Mouse (Mus musculus) intestine, embryonic 15.5 days (tissue): Measurements from ENCODE around the gene Cyp2c23. TPM values are rescaled to one million over a fixed set of nuclear protein-coding genes. Genes with fewer than 3 reads are reported as not detected.

Experiments
- ATAC-seq: fragments of 200-750 bp; cut with Nextera tagmentation; 2 replicates; pipeline ENCODE4 v1.8.0; 2017; ENCODE audit warnings: moderate TSS enrichment, moderate library complexity
- H3K27ac ChIP-seq: fragments of 300-500 bp; sonication (generic); 2 replicates; pipeline ENCODE4 v1.5.1; 2015; ENCODE audit warnings: mild to moderate bottlenecking, inconsistent platforms
- H3K27me3 ChIP-seq: fragments of 300-500 bp; sonication (generic); replicated peaks from 2 replicates; pipeline ENCODE4 v1.6.1; 2015; ENCODE audit warnings: inconsistent platforms
- H3K36me3 ChIP-seq: fragments of 300-500 bp; sonication (generic); 2 replicates; pipeline ENCODE4 v1.6.1; 2015; ENCODE audit warnings: inconsistent platforms
- H3K4me1 ChIP-seq: fragments of 300-500 bp; sonication (generic); replicated peaks from 2 replicates; pipeline ENCODE4 v1.6.1; 2015; ENCODE audit warnings: inconsistent platforms
- H3K4me2 ChIP-seq: fragments of 300-500 bp; sonication (generic); replicated peaks from 2 replicates; pipeline ENCODE4 v1.6.1; 2015; ENCODE audit warnings: mild to moderate bottlenecking, inconsistent platforms
- H3K4me3 ChIP-seq: fragments of 300-500 bp; sonication (generic); replicated peaks from 2 replicates; pipeline ENCODE4 v1.5.1; 2015; ENCODE audit warnings: inconsistent platforms
- H3K9ac ChIP-seq: fragments of 300-500 bp; sonication (generic); 2 replicates; pipeline ENCODE4 v1.6.1; 2015; ENCODE audit warnings: inconsistent platforms
- H3K9me3 ChIP-seq: fragments of 300-500 bp; sonication (generic); 2 replicates; pipeline ENCODE4 v1.6.1; 2016; ENCODE audit warnings: inconsistent platforms
- WGBS: fragments of 180-500 bp; shearing (Covaris S2); methylation state at CpG from one replicate; pipeline ENCODE4 v1.1.7; 2015; 5-methylcytosine and 5-hydroxymethylcytosine counted together
- polyA plus RNA-seq: library from polyadenylated mRNA; unstranded; fragments of >200 nt; fragmentation: Nextera tagmentation; extraction: Ambion mirVana; gene quantifications from 2 replicates; pipeline ENCODE4 v1.2.1, GENCODE M21; 2015

The Cyp2c23 gene
- polyA plus RNA-seq, 1 experiment from 2014 or later, result 2.7 TPM

DNA sequence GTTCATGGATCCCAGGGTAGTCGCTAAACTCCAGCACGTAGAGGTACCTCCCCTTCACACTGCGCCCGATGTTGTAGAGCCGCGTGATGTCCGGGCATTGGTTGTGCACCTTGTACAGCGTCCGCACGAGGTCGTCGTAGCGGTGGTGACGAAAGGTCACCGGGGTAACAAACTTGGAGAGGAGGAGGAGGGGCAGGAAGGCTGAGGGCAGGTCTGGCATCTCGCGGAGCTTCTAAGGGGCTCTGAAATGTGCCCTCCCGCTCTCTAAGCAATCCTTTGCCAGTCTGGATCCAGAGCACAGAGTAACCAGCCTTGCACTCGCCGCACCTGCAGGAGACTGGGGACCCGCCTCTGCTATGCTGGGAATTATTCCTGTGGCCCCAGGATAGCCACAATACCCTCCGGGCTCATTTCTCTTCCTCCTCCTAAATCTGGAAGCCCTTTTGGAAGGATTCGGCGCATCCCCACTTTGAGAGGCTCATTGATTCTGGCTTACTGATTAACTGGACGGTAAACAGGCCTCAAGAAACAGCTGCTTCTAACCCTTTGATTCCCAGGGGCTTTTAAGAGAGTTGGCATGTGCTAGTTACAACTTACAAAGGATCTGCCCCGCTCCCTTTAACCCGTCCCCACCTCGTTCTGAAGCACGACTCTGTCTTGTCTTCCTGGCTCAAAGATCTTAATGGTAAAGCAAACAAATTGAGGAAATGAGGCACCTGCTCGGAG is 42.8 kb downstream of the Cyp2c23 start, which contains the start of gene Cpn1:
Gene Cpn1 (minus strand): TSS at position 488 of the 726 bp plus-strand sequence.
- Histone ChIP-seq H3K27ac (peak within 1 kb of the TSS; percentile 54; the same call in 1 of the 2 replicates), H3K27me3 (no peaks in the 10 kb centered on the region), H3K4me1 (no peaks in the 10 kb centered on the region), H3K36me3 (no peaks in the 10 kb centered on the region), H3K9me3 (no peaks in the 10 kb centered on the region), H3K4me3 (peak within 1 kb of the TSS; percentile 34), H3K9ac (peak within 1 kb of the TSS; percentile 26; the same call in 1 of the 2 replicates), H3K4me2 (peak within 1 kb of the TSS; percentile 56)
- peak; percentile 89 for ATAC-seq
- 16% methylated on average over 30 of the region's 30 CpGs for WGBS

DNA sequence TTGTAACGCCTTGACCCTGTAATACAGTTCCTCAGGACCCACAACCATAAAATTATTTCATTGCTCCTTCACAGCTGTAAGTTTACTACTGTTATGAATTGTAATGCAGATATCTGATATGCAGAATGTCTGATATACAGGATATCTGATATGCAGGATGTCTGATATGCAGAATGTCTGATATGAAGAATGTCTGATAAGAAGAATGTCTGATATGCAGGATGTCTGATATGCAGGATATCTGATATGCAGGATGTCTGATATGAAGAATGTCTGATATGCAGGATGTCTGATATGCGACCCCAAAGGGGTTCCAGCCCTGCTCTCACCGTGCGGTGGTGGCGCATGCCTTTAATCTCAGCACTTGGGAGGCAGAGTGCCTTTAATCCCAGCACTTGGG is 47.0 kb downstream of the Cyp2c23 start:
- H3K9me3 ChIP-seq, result no peaks in the 10 kb centered on the region
- no peak overlapping the region for H3K4me3 ChIP-seq
- H3K36me3 ChIP-seq, result no peaks in the 10 kb centered on the region
- no peaks in the 10 kb centered on the region for H3K27me3 ChIP-seq
- no peak overlapping the region for H3K27ac ChIP-seq
- WGBS, result 86% methylated on average over 5 of the region's 5 CpGs
- H3K4me2 ChIP-seq, result no peak overlapping the region
- no peaks in the 10 kb centered on the region for H3K4me1 ChIP-seq
- no peak for ATAC-seq
- no peak overlapping the region for H3K9ac ChIP-seq

DNA sequence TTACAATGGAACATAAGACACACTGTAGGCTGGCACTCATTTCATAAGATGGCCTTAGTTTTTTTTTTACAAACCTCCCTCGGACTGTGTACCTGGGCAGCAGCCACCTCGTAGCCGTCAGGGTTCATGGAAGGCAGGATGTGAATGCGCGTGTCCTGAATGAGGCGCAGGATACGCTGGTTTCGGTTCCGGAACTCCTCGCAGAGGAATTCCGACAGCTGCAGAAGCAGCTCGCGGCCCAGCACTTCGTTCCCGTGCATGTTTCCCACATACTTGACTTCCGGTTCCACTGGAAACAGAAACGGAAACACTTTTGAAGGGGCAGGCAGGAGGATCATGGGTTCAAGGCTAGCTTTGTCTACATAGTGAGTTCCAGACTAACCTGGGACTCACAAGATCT is 48.3 kb downstream of the Cyp2c23 start:
- Histone ChIP-seq H3K4me3 (no peak overlapping the region), H3K9me3 (no peaks in the 10 kb centered on the region), H3K36me3 (no peaks in the 10 kb centered on the region), H3K27ac (no peak overlapping the region), H3K27me3 (no peaks in the 10 kb centered on the region), H3K4me2 (no peak overlapping the region), H3K9ac (no peak overlapping the region), H3K4me1 (0 out of 2 replicates have a peak, but pooled peaks cover 3% of the 10 kb centered on the region)
- ATAC-seq, result no peak
- 94% methylated on average over 17 of the region's 17 CpGs for WGBS

DNA sequence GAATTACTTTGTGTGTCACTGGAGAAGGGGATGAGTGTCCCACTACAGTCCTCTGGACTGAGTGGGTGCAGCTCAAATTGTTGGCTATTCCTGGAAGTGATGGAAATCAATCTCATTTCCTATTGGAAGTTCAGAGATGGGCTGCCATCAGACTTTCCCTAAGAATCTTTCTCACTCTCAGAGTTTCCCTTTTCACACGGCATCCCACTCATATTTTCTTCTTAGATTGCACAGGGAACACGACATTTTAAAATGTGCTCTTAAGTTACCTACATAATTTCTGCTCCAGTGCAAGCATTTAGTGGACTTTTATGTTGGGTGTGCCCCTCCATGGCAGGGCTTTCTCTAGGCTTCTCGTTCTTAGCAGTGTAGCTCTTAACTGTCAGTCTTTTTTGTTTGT is 51.2 kb downstream of the Cyp2c23 start:
- no peak overlapping the region for H3K4me2 ChIP-seq
- no peaks in the 10 kb centered on the region for H3K36me3 ChIP-seq
- ATAC-seq, result no peak
- H3K27me3 ChIP-seq, result no peaks in the 10 kb centered on the region
- 84% methylated on average over 3 of the region's 3 CpGs for WGBS
- H3K9me3 ChIP-seq, result no peaks in the 10 kb centered on the region
- H3K4me3 ChIP-seq, result no peak overlapping the region
- H3K27ac ChIP-seq, result no peak overlapping the region
- H3K9ac ChIP-seq, result no peak overlapping the region
- H3K4me1 ChIP-seq, result 0 out of 2 replicates have a peak, but pooled peaks cover 3% of the 10 kb centered on the region

DNA sequence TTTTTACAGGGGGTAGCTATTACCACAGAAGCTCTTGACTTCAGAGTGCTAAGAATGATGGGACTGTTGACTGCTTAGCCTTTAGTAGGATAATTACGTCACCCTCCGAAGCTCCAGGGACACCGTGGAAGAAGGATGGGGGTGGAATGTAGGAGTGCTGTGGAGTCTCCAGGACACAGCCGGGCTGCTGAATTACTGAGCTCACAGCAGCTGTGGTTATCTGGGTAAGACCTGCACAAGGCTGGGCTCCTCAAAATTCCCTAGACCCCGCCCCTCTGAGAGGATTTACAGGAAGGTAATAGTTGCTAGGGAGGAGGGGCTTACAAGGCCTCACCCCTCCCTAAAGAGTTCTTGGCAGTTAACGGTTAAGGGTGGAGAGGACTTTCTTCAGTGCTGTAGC is 52.3 kb downstream of the Cyp2c23 start:
- Histone ChIP-seq H3K4me1 (0 out of 2 replicates have a peak, but pooled peaks cover 3% of the 10 kb centered on the region), H3K27ac (no peak overlapping the region), H3K4me2 (no peak overlapping the region), H3K9me3 (no peaks in the 10 kb centered on the region), H3K4me3 (no peak overlapping the region), H3K9ac (no peak overlapping the region), H3K36me3 (no peaks in the 10 kb centered on the region), H3K27me3 (no peaks in the 10 kb centered on the region)
- WGBS, result 40% methylated on average over 6 of the region's 6 CpGs
- ATAC-seq, result peak; percentile 36; the same call in 1 of the 2 replicates

DNA sequence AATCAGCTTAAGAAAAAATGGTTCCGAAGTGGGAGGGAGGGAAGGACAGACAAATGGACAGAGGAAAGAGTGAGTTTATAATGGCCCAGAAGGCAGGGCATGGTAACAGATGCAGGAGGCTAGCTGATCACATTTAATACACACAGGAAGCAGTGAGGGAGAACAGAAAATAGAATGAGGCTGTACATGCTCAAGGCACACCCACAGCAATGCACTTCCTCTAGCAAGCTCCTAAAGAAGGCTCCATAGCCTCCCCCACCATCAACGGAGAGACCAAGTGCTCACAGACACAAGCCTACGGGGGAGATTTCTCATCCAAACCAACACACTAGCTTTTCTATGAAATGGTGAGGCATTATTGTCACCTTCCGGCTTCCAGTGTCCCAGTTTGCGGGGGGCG is 54.8 kb downstream of the Cyp2c23 start:
- Histone ChIP-seq H3K36me3 (no peaks in the 10 kb centered on the region), H3K4me3 (no peak overlapping the region), H3K9ac (no peak overlapping the region), H3K4me1 (0 out of 2 replicates have a peak, but pooled peaks cover 3% of the 10 kb centered on the region), H3K9me3 (no peaks in the 10 kb centered on the region), H3K4me2 (no peak overlapping the region), H3K27me3 (no peaks in the 10 kb centered on the region), H3K27ac (no peak overlapping the region)
- WGBS, result 91% methylated on average over 6 of the region's 6 CpGs
- ATAC-seq, result no peak

DNA sequence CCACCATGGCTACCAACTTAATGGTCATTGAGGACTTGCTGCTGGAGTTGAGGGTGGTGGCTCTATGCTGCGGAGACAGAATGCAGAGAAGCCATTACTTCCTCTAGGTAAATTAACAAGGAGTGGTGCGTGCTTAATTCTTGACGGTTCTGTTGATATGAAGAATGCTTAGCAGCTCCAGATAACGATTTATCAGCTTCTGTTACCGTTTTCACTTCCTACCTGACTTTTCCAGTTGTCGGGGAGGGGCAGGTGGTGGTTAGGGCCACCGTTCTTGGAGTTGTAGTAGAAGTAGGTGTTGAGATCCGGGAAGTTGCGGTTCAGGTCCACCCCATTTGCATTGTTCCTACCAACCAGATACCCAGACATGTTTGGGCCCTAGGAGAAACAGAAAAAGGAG is 55.3 kb downstream of the Cyp2c23 start:
- Histone ChIP-seq H3K9me3 (no peaks in the 10 kb centered on the region), H3K4me2 (no peak overlapping the region), H3K4me3 (no peak overlapping the region), H3K36me3 (no peaks in the 10 kb centered on the region), H3K27me3 (no peaks in the 10 kb centered on the region), H3K9ac (no peak overlapping the region), H3K27ac (no peak overlapping the region), H3K4me1 (0 out of 2 replicates have a peak, but pooled peaks cover 3% of the 10 kb centered on the region)
- WGBS, result 74% methylated on average over 9 of the region's 9 CpGs
- ATAC-seq, result no peak

DNA sequence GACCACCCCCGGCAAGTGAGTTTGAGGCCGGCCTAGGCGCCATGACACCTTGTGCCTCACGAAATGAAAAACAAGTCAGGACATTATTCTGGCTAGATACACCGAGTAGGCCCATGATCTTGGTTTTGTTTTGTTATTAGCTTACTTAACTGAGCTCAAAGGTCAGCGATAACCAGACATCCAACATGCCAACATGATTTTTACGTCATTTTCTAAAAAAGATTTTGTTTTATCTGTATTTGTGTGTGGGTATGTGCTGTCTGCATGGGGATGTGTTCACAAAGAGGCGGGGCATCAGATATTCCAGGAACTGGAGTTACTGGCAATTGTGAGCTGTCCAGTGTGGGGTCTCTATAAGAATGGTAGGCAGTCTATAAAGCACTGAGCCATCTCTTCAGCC is 56.9 kb downstream of the Cyp2c23 start:
- Histone ChIP-seq H3K27me3 (no peaks in the 10 kb centered on the region), H3K27ac (no peak overlapping the region), H3K4me2 (no peak overlapping the region), H3K4me1 (0 out of 2 replicates have a peak, but pooled peaks cover 3% of the 10 kb centered on the region), H3K4me3 (no peak overlapping the region), H3K36me3 (no peaks in the 10 kb centered on the region), H3K9ac (no peak overlapping the region), H3K9me3 (no peaks in the 10 kb centered on the region)
- ATAC-seq, result no peak
- WGBS, result 92% methylated on average over 8 of the region's 8 CpGs

DNA sequence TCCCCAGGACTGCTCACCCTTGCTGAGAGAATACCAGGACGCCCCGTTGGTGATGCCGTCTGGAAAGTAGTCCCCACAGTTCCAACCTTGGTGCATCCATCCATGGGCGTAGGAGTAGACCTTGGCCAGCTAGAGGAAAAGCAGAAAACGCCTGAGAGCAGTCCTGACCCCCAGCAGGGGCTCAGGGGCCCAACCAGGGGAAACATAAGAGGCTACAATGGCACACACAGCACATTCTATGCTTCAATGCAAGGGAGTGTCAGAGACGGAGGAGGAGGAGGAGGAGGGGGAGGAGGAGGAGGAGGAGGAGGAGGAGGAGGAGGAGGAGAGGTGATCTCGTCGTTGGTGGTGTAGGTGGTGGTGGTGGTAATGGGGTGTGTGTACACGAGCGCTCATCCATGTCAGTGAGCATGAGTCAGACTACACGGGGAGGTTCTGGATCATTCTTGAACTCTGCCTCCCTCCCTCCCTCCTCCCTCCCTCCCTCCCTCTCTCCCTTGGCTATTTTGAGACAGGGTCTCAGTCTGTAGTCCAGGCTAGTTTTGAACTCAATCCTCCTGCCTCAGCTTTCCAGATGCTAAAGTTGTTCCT is 60.5 kb downstream of the Cyp2c23 start:
- no peak for ATAC-seq
- WGBS, result 61% methylated on average over 8 of the region's 11 CpGs
- 0 out of 2 replicates have a peak, but pooled peaks cover 5% of the 10 kb centered on the region for H3K4me1 ChIP-seq

DNA sequence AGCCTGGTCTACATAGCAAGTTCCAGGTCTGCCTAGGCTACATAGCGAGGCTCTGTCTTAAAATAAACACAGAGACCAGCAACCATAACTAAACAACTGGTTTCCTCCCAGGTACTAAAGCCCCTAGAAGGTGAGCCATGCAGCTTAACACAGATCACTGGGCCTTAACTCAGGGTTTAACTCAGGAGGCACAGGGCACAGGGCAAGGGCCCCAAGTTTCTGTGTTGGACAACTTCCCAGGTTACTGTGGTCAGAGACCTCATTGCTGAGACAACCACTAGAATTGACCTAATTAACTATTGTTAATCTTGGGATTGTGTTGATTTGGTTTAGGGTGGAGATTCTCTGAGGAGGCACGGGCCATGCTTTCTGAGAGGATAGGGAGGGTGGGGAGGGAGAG is 62.5 kb downstream of the Cyp2c23 start:
- whole genome bisulfite sequencing, result 73% methylated on average over 2 of the region's 2 CpGs
- Histone ChIP-seq H3K9ac (no peak overlapping the region), H3K9me3 (no peaks in the 10 kb centered on the region), H3K27me3 (no peaks in the 10 kb centered on the region), H3K36me3 (no peaks in the 10 kb centered on the region), H3K4me3 (no peak overlapping the region), H3K4me1 (0 out of 2 replicates have a peak, but pooled peaks cover 5% of the 10 kb centered on the region), H3K4me2 (no peak overlapping the region), H3K27ac (no peak overlapping the region)
- ATAC-seq, result no peak

More for the DNA sequence above, 60.5 kb downstream of the Cyp2c23 start:
- H3K36me3 ChIP-seq, result no peaks in the 10 kb centered on the region
- no peak overlapping the region for H3K27ac ChIP-seq
- H3K4me2 ChIP-seq, result no peak overlapping the region
- H3K9ac ChIP-seq, result no peak overlapping the region
- H3K27me3 ChIP-seq, result no peaks in the 10 kb centered on the region
- no peaks in the 10 kb centered on the region for H3K9me3 ChIP-seq
- H3K4me3 ChIP-seq, result no peak overlapping the region

DNA sequence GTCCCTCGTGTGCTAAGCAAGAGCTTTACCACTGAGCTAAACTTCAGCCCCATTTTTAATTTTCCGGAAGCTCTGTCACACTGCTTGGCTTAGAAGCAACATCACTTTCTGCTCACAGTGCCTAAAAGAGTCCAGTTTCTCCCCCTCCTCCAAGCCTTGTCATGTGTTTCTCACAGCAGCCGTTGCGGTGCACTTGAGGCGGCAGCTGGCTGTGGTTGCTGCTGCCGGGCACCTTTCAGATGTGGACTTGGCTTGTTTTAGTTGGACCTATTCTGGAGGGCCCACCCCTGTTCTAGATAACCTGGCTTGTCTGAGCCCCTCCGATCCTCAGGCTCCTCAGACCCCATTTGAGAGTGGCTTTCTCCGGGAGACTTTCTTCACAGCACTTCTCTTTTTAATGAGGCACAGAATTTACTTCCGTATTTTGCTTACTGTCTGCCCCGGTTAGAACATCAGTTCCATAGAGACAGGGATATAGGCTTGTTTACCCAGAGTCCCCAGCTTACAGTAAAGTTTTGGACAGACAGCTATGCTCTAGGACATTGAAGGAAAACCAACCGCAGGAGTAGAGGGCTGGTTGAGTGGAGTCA is 63.4 kb downstream of the Cyp2c23 start:
- no peak overlapping the region for H3K4me2 ChIP-seq
- no peak overlapping the region for H3K9ac ChIP-seq
- H3K27me3 ChIP-seq, result no peaks in the 10 kb centered on the region
- no peaks in the 10 kb centered on the region for H3K9me3 ChIP-seq
- 0 out of 2 replicates have a peak, but pooled peaks cover 5% of the 10 kb centered on the region for H3K4me1 ChIP-seq
- H3K36me3 ChIP-seq, result no peaks in the 10 kb centered on the region
- no peak overlapping the region for H3K4me3 ChIP-seq
- H3K27ac ChIP-seq, result no peak overlapping the region
- 65% methylated on average over 11 of the region's 11 CpGs for WGBS
- no peak for ATAC-seq

DNA sequence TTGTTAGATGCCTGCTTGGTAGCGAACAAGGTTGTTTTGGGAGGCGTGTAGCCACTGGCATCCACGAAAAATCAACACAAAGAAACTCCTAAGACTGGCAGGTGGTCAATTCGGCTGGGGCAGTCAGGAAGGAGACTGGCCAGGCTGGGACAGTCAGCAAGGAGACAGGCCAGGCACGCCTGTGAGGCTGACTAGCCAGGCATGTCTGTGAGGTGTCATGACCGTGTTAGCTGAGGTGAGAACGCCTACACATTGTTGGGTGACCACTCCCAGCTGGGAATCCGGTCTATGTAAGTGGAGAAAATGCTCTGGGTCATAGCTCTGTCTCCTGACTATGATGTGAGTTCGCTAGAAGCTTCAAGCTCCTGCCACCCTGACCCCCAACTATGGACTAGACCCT is 66.2 kb downstream of the Cyp2c23 start:
- H3K9ac ChIP-seq, result no peak overlapping the region

More for the DNA sequence above, 66.2 kb downstream of the Cyp2c23 start:
- H3K9me3 ChIP-seq, result no peaks in the 10 kb centered on the region
- no peak overlapping the region for H3K4me3 ChIP-seq
- peaks cover 10% of the 10 kb centered on the region; the same call in 1 of the 2 replicates for H3K4me1 ChIP-seq
- 77% methylated on average over 9 of the region's 9 CpGs for WGBS
- H3K27me3 ChIP-seq, result no peaks in the 10 kb centered on the region
- H3K27ac ChIP-seq, result no peak overlapping the region
- no peaks in the 10 kb centered on the region for H3K36me3 ChIP-seq
- no peak for ATAC-seq
- no peak overlapping the region for H3K4me2 ChIP-seq
